Mouse (Mus musculus) brain, embryonic 14.5 days (tissue): ENCODE data around the gene Arhgef3.

Experiments
- CTCF ChIP-seq: fragments of 200-500 bp; IDR thresholded peaks from 2 replicates; pipeline ENCODE4 v1.5.1; 2012; ENCODE audit warnings: inconsistent platforms, mild to moderate bottlenecking, moderate library complexity, borderline replicate concordance; ENCODE audit not compliant: insufficient read depth, insufficient read length; ENCODE audit errors: extremely low read depth
- POLR2A ChIP-seq: fragments of 200-500 bp; IDR thresholded peaks from 2 replicates; pipeline ENCODE4 v1.6.1; 2012; ENCODE audit warnings: mild to moderate bottlenecking, inconsistent platforms, borderline replicate concordance; ENCODE audit not compliant: poor library complexity, insufficient read depth, insufficient read length, severe bottlenecking; ENCODE audit errors: extremely low read depth

- TF ChIP-seq CTCF, result no peak
- no peak for TF ChIP-seq POLR2A
Observed at GRCm38 (mm10) chr14:27273169-27273568, 158.5 kb downstream of the Arhgef3 start.
